Mouse (Mus musculus) cerebellum, adult 2 months (tissue): Measurements from ENCODE around the gene Isg20l2. TPM values are rescaled to one million over a fixed set of nuclear protein-coding genes. Genes with fewer than 3 reads are reported as not detected.

Experiments
- DNase-seq, 2 experiments: peaks; one replicate each; pipeline ENCODE4 v3.0.0; 2021
- H3K27ac ChIP-seq: fragments of 200-500 bp; 2 replicates; pipeline ENCODE4 v1.5.1; 2012; ENCODE audit warnings: low read length, control low read depth, inconsistent platforms; ENCODE audit not compliant: insufficient read depth
- H3K27me3 ChIP-seq: fragments of 200-500 bp; 2 replicates; pipeline ENCODE4 v1.6.1; 2012; ENCODE audit warnings: inconsistent platforms, mild to moderate bottlenecking, low read length, moderate library complexity; ENCODE audit not compliant: control insufficient read depth, insufficient read depth
- H3K4me1 ChIP-seq: fragments of 200-500 bp; 2 replicates; pipeline ENCODE4 v1.6.1; 2011; ENCODE audit warnings: low read length; ENCODE audit not compliant: control insufficient read depth, insufficient read depth
- H3K4me3 ChIP-seq: fragments of 200-500 bp; replicated peaks from 2 replicates; pipeline ENCODE3; 2011; ENCODE audit warnings: mild to moderate bottlenecking, low read depth, low read length, control low read depth; ENCODE audit not compliant: insufficient read depth
- CTCF ChIP-seq: fragments of 200-500 bp; IDR thresholded peaks from 2 replicates; pipeline ENCODE4 v1.5.1; 2011; ENCODE audit warnings: low read depth, mild to moderate bottlenecking, control low read depth, low read length, moderate library complexity, borderline replicate concordance; ENCODE audit not compliant: insufficient read depth
- POLR2A ChIP-seq: fragments of 200-500 bp; IDR thresholded peaks from 2 replicates; pipeline ENCODE4 v1.6.1; 2011; ENCODE audit warnings: low read length, control low read depth, borderline replicate concordance; ENCODE audit not compliant: insufficient read depth
- WGBS: fragments of 180-500 bp; shearing (Covaris S2); methylation state at CpG from one replicate; pipeline ENCODE4 v1.1.7; 2018; 5-methylcytosine and 5-hydroxymethylcytosine counted together
- polyA plus RNA-seq: library from polyadenylated mRNA; depleted of rRNA; stranded (reverse); fragments of >200 nt; gene quantifications from 2 replicates; pipeline ENCODE4 v1.2.3, GENCODE M21; 2012

The Isg20l2 gene
- polyA plus RNA-seq, 1 experiment: 15.2 TPM

DNA sequence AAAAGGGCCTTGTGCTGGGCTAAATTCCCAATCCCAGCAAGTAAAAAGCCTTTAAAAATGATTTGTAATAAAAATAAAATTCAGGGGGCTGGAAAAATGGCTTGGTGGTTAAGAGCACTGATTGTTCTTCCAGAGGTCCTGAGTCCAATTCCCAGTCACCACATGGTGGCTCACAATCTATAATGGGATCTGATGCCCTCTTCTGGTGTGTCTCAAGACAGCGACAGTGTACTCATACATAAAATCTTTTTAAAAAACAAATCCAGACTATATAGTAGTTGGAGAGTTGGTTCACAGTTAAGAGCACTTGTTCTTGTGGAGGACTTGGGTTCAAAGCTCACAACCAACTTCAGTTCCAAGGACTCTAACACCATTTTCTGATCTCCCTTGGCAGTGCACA lies 13.1 kb upstream of the Isg20l2 start:
- Histone ChIP-seq H3K27me3 (no peaks in the 10 kb centered on the region), H3K27ac (no peak overlapping the region), H3K4me1 (peaks cover 3% of the 10 kb centered on the region; the same call in 1 of the 2 replicates), H3K4me3 (no peak overlapping the region)
- no peak for DNase-seq
- TF ChIP-seq CTCF (no peak), POLR2A (no peak)
- WGBS: 82% methylated on average over 1 of the region's 1 CpGs

- WGBS: 93% methylated on average over 1 of the region's 1 CpGs
- Histone ChIP-seq H3K4me1 (peaks cover 3% of the 10 kb centered on the region; the same call in 1 of the 2 replicates), H3K27ac (no peak overlapping the region), H3K4me3 (no peak overlapping the region), H3K27me3 (no peaks in the 10 kb centered on the region)
- TF ChIP-seq CTCF (no peak), POLR2A (no peak)
- DNase-seq: no peak
Measured at GRCm38 (mm10) chr3:87918551-87918950, 11.6 kb upstream of the Isg20l2 start.

GRCm38 (mm10) chr3:87919336-87920108 lies 10.6 kb upstream of the Isg20l2 start, which contains the start of gene Mrpl24:
Mrpl24 (plus strand) TSS chr3:87919506.
- WGBS: under 1% methylated on average over 30 of the region's 30 CpGs
- no peak within 1 kb of the TSS; the same call in 1 of the 2 replicates for H3K27ac ChIP-seq
- TF ChIP-seq CTCF (no peak), POLR2A (peak; percentile 63; the same call in 1 of the 2 replicates)

DNA sequence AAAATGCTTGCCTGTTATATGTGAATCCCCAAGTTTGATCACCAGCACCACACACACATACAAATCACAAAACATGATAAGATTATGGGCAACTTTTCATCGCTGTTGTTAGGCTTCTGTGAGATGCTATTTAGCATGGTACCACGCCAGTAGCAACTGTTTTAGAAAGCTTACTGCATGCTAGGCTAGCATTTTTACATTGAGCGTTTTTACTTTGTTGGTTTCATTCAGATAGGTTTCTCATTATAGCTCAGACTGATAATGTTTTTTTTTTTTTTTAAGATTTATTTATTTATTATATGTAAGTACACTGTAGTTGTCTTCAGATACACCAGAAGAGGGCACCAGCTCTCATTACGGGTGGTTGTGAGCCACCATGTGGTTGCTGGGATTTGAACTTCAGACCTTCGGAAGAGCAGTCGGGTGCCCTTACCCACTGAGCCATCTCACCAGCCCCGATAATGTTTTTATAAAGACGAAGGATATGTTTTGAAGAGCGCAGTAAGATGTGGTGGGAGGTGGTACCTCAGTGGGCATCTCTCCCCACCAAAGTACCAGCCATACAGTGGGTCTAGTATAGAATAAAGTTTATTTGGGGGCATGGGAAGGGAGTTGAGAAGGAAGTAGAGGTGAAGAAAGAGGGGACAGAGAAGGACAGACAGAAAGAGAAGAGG lies 9.7 kb upstream of the Isg20l2 start:
- no peak for DNase-seq
- no peak overlapping the region for H3K27ac ChIP-seq
- WGBS: 60% methylated on average over 9 of the region's 9 CpGs
- no peak for TF ChIP-seq POLR2A
- TF ChIP-seq CTCF: no peak
- peaks cover 3% of the 10 kb centered on the region; the same call in 1 of the 2 replicates for H3K4me1 ChIP-seq
- no peaks in the 10 kb centered on the region for H3K27me3 ChIP-seq
- H3K4me3 ChIP-seq: peak overlapping the region; percentile 85

More at GRCm38 (mm10) chr3:87919336-87920108, 10.6 kb upstream of the Isg20l2 start, which contains the start of gene Mrpl24:
- peaks cover 3% of the 10 kb centered on the region; the same call in 1 of the 2 replicates for H3K4me1 ChIP-seq
- H3K4me3 ChIP-seq: peak within 1 kb of the TSS; percentile 85
- peak; percentile 78 to 92 for DNase-seq
- H3K27me3 ChIP-seq: no peaks in the 10 kb centered on the region

DNA sequence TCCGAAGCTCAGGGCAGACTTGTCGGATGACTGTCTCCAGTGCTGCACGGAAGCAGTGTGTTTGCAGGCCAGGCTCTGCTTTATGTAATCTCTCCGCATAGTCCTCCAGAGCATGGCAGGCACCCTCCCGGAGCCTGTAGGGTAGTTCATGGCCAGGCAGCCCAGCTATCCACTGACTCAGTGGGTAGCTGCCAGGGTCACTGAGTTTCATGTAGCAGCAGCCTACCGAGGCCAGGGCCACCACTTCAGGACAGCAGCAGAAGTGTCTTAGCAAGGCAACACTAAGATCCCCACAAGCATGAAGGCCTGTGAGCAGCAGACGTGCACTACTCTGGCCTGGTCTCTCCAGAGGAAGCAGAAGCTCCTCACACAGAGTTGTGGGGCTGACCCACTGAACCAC lies 5.1 kb upstream of the Isg20l2 start:
- H3K27ac ChIP-seq: no peak overlapping the region
- DNase-seq: no peak
- 79% methylated on average over 7 of the region's 7 CpGs for WGBS
- peaks cover 2% of the 10 kb centered on the region; the same call in 1 of the 2 replicates for H3K4me1 ChIP-seq
- no peaks in the 10 kb centered on the region for H3K27me3 ChIP-seq
- TF ChIP-seq POLR2A (no peak), CTCF (no peak)
- H3K4me3 ChIP-seq: no peak overlapping the region

DNA sequence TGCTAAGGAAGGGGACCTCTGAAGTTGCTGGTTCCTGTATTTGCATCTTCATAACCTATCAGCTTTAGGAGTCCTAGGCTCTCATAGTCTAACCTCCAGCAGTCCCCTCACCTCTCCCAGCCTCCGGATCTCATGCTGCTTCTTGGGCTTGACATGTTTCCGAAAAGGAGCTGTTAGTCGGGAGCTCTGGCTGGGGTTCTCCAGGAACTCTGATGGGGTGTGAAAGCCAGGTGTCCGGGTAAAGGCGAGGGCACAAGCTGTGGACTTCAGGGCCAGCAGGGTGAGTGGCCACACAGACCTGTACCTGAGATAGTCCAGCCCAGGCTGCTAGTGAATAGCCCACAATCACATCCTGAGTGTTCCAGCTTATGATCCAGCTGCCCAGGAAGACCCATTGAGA lies 2.7 kb upstream of the Isg20l2 start:
- no peak overlapping the region for H3K27ac ChIP-seq
- WGBS: 88% methylated on average over 5 of the region's 5 CpGs
- H3K4me3 ChIP-seq: no peak overlapping the region
- no peaks in the 10 kb centered on the region for H3K27me3 ChIP-seq
- no peak for DNase-seq
- no peak for TF ChIP-seq POLR2A
- TF ChIP-seq CTCF: no peak
- H3K4me1 ChIP-seq: peaks cover 8% of the 10 kb centered on the region

DNA sequence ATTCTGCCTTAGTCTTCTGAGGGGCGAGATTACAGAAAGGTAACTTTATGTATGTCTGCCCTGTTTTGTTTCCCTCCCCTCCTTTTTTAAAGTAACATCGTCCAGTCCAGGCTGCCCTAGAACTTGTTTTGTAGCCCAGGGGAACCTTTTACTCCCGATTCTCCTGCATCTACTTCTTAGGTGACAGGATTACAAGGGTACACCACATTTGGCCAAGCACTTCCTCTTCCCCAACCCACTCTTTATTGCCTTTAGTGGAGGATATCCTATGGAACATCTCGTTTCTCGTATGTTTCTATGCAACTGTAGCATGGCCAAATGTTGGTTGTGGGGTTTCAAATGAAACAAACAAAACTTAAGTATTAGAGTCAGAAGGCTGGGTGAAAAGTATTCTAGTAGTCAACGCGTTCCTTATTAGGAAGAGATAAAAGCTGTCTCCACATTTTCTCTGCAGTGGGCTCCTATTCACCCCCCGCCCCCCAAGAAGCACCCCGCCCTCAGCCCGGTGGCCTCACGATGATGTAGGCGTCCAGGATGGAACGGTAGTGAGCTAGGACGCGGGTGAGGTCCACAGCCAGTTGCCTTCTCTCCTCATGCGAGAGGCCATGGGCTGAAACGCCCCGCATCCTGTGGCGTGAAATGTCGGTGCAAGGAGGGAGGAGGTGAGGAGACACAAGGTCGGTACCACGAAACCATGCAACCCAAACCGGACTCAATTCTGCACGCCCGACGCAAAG lies 605 bp upstream of the Isg20l2 start:
- Histone ChIP-seq H3K27ac (peak overlapping the region; percentile 61), H3K4me1 (peaks cover 8% of the 10 kb centered on the region)
- WGBS: 4% methylated on average over 26 of the region's 26 CpGs

More for the DNA sequence above, 605 bp upstream of the Isg20l2 start:
- Histone ChIP-seq H3K27me3 (no peaks in the 10 kb centered on the region), H3K4me3 (peak overlapping the region; percentile 89)
- TF ChIP-seq POLR2A: no peak
- TF ChIP-seq CTCF: no peak
- DNase-seq: no peak
